Mouse (Mus musculus) erythroblast, embryonic 14.5 days (primary cell): ENCODE measurements around the gene Sorbs1.

Source experiments
- GATA1 ChIP-seq: IDR thresholded peaks from 2 replicates; pipeline ENCODE4 v1.6.1; 2012; ENCODE audit warnings: low read length, inconsistent platforms, mixed read lengths
- TAL1 ChIP-seq: IDR thresholded peaks from 3 replicates; pipeline ENCODE4 v1.6.1; 2012; ENCODE audit warnings: low read length, inconsistent platforms, mixed read lengths

DNA sequence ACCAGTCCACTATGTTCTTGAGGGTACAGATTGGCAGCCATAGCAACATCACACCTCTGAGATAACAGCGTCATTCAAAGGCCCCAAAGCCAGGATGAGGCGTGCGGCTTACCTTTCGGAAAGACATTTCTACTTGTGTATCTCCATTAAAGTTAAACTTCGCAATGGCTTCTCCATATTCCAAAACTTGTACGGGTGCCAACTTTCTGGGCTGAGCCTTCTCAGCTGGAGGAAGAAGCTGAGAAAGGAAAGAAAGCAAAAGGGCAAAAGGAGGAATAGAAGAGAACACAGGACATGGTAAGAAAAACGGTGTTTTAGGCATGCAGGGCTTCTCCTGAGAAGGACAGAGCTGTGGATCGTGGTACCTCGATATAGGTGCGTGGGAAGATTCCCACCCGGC, 199.3 kb downstream of the Sorbs1 start:
- TF ChIP-seq TAL1 (no peak), GATA1 (no peak)
